Mouse (Mus musculus): ENCODE measurements around the gene Foxp3. TPM values are rescaled to one million over a fixed set of nuclear protein-coding genes. Genes with fewer than 3 reads are reported as not detected.

The Foxp3 gene
- 0.17 TPM in 1 of 2 replicates, not detected in the other for polyA plus RNA-seq (2012; rRNA removed)

GRCm38 (mm10) chrX:7573176-7574086 lies at the start of gene Foxp3:
Gene Foxp3, plus strand, starts transcription at chrX:7573644.

GRCm38 (mm10) chrX:7574087-7574884 lies 842 bp downstream of the Foxp3 start, which contains the start of gene Ppp1r3f:
Gene Ppp1r3f, minus strand, starts transcription at chrX:7574283.

GRCm38 (mm10) chrX:7604879-7605574 lies 31.6 kb downstream of the Foxp3 start, which contains the start of gene Ccdc22:
Gene Ccdc22, minus strand, starts transcription at chrX:7605517.

GRCm38 (mm10) chrX:7606783-7607182 lies 33.3 kb downstream of the Foxp3 start, which contains the start of gene Cacna1f:
Gene Cacna1f, plus strand, starts transcription at chrX:7607083.

GRCm38 (mm10) chrX:7638401-7639091 lies 65.1 kb downstream of the Foxp3 start, which contains the start of gene Syp:
Gene Syp, plus strand, starts transcription at chrX:7638471.

Other genes starting within 250 kb of the Foxp3 start
- gene Usp27x, start 197.8 kb upstream of the Foxp3 start, polyA plus RNA-seq (2012; rRNA removed), result 4.4 and 4.9 TPM in 2 replicates
- gene Ppp1r3f, start 639 bp downstream of the Foxp3 start, polyA plus RNA-seq (2012; rRNA removed), result 5.7 and 6.3 TPM in 2 replicates
- 21.8 and 22.6 TPM in 2 replicates for gene Ccdc22, start 31.9 kb downstream of the Foxp3 start, polyA plus RNA-seq (2012; rRNA removed)
- 0.07 TPM in 1 of 2 replicates, not detected in the other for gene Cacna1f, start 33.4 kb downstream of the Foxp3 start, polyA plus RNA-seq (2012; rRNA removed)
- 2.7 and 3.3 TPM in 2 replicates for gene Syp, start 64.8 kb downstream of the Foxp3 start, polyA plus RNA-seq (2012; rRNA removed)
- 31.8 and 33.4 TPM in 2 replicates for gene Prickle3, start 83.6 kb downstream of the Foxp3 start, polyA plus RNA-seq (2012; rRNA removed)
- gene Plp2, start 97.7 kb downstream of the Foxp3 start, polyA plus RNA-seq (2012; rRNA removed), result 149 and 231 TPM in 2 replicates
- 3.4 and 4.6 TPM in 2 replicates for gene Magix, start 107.6 kb downstream of the Foxp3 start, polyA plus RNA-seq (2012; rRNA removed)
- 7.9 and 9.3 TPM in 2 replicates for gene Gpkow, start 123.5 kb downstream of the Foxp3 start, polyA plus RNA-seq (2012; rRNA removed)
- 46.9 and 64.6 TPM in 2 replicates for gene Wdr45, start 140.7 kb downstream of the Foxp3 start, polyA plus RNA-seq (2012; rRNA removed)
- gene Gm45208, start 148.6 kb downstream of the Foxp3 start, polyA plus RNA-seq (2012; rRNA removed), result 0.71 and 1.6 TPM in 2 replicates
- gene Praf2, start 154.8 kb downstream of the Foxp3 start, polyA plus RNA-seq (2012; rRNA removed), result 90.1 and 91.4 TPM in 2 replicates
- 29.6 and 35.3 TPM in 2 replicates for gene Ccdc120, start 177.3 kb downstream of the Foxp3 start, polyA plus RNA-seq (2012; rRNA removed)
- gene Tfe3, start 188.9 kb downstream of the Foxp3 start, polyA plus RNA-seq (2012; rRNA removed), result 35.2 and 35.4 TPM in 2 replicates
- gene Gripap1, start 216.1 kb downstream of the Foxp3 start, polyA plus RNA-seq (2012; rRNA removed), result 34.1 and 34.5 TPM in 2 replicates
- gene Kcnd1, start 248.6 kb downstream of the Foxp3 start, polyA plus RNA-seq (2012; rRNA removed), result 2.3 and 3.0 TPM in 2 replicates

Data from ovary, adult 2 months (tissue).